ENCODE assay signal across 15 mouse cellular contexts in genomic region chr9:98018687-98019086, GRCm38 (mm10). TPM values are rescaled to one million over a fixed set of nuclear protein-coding genes. Genes with fewer than 3 reads are reported as not detected.
DNase-seq lines count a peak whose midpoint lies in the region.
"Had no signal": no experiment of that assay in that cellular context is flagged by ENCODE, and none has a peak within 500 bp of the region (broad histone marks: within the 10 kb centered on the region; RNA-seq: fewer than 3 reads in every experiment).

No protein-coding gene starts in this region.

- DNase-seq in heart, adult 8-10 months (ENCODE audit: low spot score): peak; percentile 9
- no peak for DNase-seq in heart, postnatal 14 days
- peak; percentile 87 for DNase-seq in brain, adult 2 months (ENCODE audit: low read depth, low spot score)
- DNase-seq in layer of hippocampus, adult 9-11 months: peak; percentile 79
- DNase-seq in right cerebral cortex, postnatal 10 days (ENCODE audit: low spot score in 2 of 2): peak; percentile 46 to 76
- DNase-seq in adrenal gland, postnatal 36 days: no peak
- no peak for DNase-seq in cerebellum, postnatal 36 days
- DNase-seq: adrenal gland, postnatal 10 days; B cell, adult 2 months; cerebellum, adult 9-10 months; kidney, adult 8-10 months; kidney, postnatal 25 days; retina, postnatal 1 day had no signal

- intact Hi-C loops in heart, postnatal 14 days (cut with DNase I): no loop called here

RNA-seq across cellular contexts. Expression of gene Clstn2, which starts 14.3 kb away (rescaled TPM):
- under 1 TPM; 0.38 to 0.59 (median 0.49) TPM for total RNA-seq in heart, adult 8-10 months (2022)
- total RNA-seq in heart, postnatal 14 days (2021): 1 to 10 TPM; 1.5 to 2.0 TPM
- 1 to 10 TPM; 4.8 to 7.3 TPM for total RNA-seq in adrenal gland, postnatal 36 days (2021)
- total RNA-seq: granulocyte monocyte progenitor cell, adult 5-6 weeks; neutrophil, adult 5-6 weeks had no signal

Comparison
In these comparisons a context has a peak if more than half of its experiments do, and no peak if none do; other contexts are left out.
1. DNase-seq: peak in heart, adult 8-10 months (single experiment), brain, adult 2 months (single experiment), layer of hippocampus, adult 9-11 months (single experiment) and right cerebral cortex, postnatal 10 days (2 of 2); none in heart, postnatal 14 days (0 of 2), adrenal gland, postnatal 36 days (0 of 2) and cerebellum, postnatal 36 days (0 of 2).